Mouse (Mus musculus) liver (tissue): ENCODE measurements around the gene 4921524J17Rik.
A peak's percentile ranks its signal among the peaks of the same experiment; 100 is the strongest.

ENCODE experiments used
- DNase-seq: peaks from one replicate; pipeline ENCODE4 v3.0.0-alpha.2; 2020; ENCODE audit warnings: mixed read lengths

4921524J17Rik gene

DNA sequence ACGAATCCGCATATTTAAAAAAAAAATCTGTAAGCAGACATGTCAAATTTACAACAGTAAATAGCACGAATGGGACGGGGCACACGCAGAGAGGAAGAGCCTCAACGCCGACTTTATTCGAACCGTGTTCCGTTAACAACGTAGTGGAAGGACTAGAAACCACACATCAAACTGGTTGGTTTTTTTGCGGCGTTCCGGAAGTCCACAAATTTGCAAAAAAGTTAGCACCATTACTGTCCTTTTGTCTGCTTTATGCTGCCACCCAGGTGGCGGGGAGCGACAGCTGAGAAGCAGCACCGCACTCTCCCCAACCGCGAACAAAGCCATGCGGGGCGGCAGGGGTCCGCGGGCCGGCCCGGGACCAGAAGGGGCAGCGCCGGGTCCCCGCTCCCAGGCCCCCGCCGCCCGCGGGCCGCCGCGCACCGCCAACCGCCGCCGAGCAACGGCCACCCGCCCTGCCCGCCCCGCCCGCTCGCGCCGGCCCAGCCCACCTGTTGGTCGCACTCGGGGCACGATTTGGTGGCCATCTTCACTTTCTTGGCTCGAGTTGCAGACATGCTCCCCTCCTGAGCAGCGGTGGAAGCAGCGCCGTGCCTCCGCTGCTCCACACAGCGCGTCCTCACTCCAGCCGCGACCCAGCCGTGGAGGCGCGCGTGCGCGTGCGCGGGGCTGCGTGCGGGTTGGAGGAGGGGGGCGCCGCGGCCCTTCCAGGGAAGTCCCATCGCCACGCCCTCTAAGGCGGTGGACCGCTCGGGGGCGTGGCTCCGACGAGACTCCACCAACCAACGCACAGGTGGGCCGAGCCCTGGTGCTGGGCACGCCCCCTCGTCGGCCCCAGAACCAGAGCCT lies at the start of gene 4921524J17Rik:
Gene 4921524J17Rik (minus strand): TSS at position 666 of the 849 bp plus-strand sequence.
- peak; percentile 98 for DNase-seq

DNA sequence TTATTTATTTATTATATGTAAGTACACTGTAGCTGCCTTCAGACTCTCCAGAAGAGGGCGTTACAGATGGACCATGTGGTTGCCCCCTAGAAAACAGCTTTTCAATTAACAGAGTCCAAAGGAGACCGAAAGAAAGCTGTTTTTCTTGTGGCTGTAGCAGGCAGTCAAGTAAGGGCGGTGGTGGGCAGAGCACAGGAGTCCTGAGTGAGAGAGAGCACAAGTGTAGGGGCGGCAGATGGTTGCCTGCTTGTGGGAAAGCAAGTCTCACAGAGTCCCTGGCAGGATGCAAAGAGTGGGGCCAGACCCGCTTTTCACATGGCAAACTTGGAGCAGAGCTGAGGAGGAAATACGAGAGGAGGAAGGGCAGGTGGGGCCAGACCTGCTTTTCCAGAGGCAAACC lies 49.8 kb upstream of the 4921524J17Rik start:
- DNase-seq = no peak

DNA sequence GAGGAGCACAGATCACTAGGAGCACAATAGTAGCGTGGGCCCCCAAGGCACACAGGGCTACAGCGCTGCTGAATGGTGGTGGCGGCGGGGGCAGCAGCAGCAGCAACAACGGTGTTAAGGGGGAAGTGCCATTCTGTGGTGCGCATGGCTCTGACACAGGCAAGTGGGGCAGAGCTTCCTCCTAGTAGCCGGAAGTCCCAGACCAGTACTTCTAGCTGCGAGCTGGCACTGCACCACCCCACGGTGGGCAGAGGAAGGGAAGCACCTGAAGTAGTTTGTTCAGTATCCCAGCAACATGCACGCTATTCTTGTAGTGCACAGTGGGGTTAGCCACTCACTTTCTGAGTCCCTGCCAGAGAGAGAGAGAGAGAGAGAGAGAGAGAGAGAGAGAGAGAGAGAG lies 49.3 kb upstream of the 4921524J17Rik start:
- peak; percentile 24 for DNase-seq

- no peak for DNase-seq
These were observed 47.1 kb upstream of the 4921524J17Rik start for GRCm38 (mm10) chr8:85479710-85480109.

GRCm38 (mm10) chr8:85478397-85478796 lies 45.8 kb upstream of the 4921524J17Rik start:
- DNase-seq = no peak

DNA sequence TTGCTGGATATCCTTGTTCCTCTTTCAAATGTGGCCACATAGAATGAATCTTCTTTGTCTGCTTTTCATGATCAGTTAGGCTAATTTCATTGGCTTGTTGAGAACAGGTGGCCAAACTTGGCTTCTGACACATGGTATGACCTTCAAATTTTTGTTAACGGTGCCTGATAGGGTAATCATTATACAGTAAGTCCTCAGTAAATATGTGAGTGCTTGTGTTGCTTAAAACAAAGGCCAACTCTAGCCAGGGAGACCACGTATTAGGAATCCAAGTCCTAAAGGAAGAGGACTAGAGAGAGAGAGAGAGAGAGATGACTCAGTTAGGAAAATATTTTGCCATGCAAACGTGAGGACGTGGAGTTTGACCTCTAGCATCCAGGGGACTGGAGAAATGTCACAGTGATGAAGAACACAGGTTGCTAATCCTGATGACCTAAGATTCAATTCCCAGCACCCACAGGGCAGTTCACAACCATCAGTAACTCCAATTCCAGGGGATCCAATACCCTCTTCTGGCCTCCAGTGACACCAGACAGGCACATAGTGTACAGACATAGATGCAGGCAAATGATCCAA lies 44.4 kb upstream of the 4921524J17Rik start:
- no peak for DNase-seq

- no peak for DNase-seq
These were observed 42.3 kb upstream of the 4921524J17Rik start for GRCm38 (mm10) chr8:85474924-85475323.

GRCm38 (mm10) chr8:85473246-85473645 lies 40.6 kb upstream of the 4921524J17Rik start:
- no peak for DNase-seq

- DNase-seq = no peak
These were observed 40.2 kb upstream of the 4921524J17Rik start for GRCm38 (mm10) chr8:85472800-85473199.

- no peak for DNase-seq
These were observed 38.1 kb upstream of the 4921524J17Rik start for GRCm38 (mm10) chr8:85470753-85471152.

GRCm38 (mm10) chr8:85466056-85466455 lies 33.4 kb upstream of the 4921524J17Rik start:
- DNase-seq = no peak

- no peak for DNase-seq
These were observed 31.7 kb upstream of the 4921524J17Rik start for GRCm38 (mm10) chr8:85464316-85464715.

DNA sequence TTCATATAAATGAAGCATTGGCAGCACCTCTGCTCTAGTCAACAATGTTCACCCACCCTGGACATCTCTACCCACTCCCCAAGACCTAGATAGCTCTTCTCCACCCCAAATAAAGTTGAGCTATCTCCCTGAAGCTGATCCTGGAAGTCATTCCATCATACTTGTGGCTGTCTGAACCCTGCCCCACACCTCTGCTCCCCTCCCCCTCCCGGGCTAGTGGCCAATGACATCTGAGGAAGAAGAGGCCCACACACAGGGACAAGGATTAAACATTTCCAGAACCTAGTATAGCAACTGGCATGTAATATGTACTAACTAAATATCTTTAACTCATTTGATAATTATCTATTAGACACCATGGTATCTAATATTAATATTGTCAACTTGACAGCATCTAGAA lies 29.8 kb upstream of the 4921524J17Rik start:
- no peak for DNase-seq

GRCm38 (mm10) chr8:85461377-85461776 lies 28.7 kb upstream of the 4921524J17Rik start:
- DNase-seq = peak; percentile 30

DNA sequence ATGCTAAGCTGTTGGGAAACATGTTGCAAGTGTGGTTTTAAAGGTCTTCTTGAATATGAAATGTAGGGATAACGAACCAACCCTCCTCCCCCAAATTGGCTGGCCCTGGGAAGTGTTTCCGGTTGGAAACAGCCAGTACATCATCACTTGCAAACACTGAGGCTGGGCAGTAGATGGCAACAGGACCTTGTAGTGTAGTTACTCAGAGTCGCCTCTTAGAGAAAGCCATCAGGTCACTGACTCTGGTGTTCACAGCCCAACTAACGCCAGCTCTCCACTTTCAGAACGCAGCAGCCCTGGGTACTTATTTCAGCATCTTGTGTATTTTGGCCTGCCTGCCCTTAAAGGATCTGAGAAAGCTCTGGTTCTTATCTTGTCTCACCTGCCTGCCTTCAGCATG lies 28.2 kb upstream of the 4921524J17Rik start:
- DNase-seq = no peak

GRCm38 (mm10) chr8:85459582-85459981 lies 26.9 kb upstream of the 4921524J17Rik start:
- no peak for DNase-seq

GRCm38 (mm10) chr8:85456536-85456935 lies 23.9 kb upstream of the 4921524J17Rik start:
- DNase-seq = peak; percentile 77

GRCm38 (mm10) chr8:85454750-85455149 lies 22.1 kb upstream of the 4921524J17Rik start:
- no peak for DNase-seq

DNA sequence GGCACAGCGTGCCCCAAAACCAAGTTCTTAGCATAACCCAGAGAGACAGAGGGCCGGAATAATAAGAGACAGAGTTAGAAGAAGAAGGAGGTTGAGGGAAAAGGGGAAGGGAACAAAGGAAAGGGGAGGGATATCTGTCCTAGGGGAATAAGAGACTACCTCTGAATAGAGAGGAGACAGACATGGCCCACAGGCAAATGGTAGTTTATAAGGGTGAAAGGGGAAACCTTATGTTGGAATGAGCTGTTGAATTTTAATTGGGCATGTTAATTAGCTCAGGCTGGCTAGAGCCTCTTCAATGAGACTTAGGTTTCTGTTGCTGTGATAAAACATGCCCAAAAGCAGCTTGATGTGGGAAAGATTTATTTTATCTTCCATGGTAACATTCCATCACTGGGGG lies 20.6 kb upstream of the 4921524J17Rik start:
- DNase-seq = no peak

DNA sequence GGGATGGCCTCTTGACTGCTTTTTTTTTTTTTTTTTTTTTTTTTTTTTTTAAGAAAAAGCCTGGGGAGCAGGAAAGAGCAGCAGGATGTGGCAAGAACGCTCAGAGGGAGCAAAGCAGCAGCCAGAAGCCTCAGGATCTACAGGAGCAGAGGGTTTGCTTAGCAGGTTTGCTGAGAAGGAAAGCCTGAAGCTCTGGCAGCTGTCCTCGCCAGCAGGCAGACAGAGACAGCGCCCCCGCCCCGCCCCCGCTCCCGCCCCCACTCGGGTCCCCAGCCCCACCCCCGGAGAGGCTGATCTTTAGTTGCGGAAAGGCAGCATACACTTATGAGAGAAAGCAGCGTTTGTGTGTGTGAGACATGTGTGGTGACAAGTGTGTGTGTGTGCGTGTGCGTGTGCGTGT lies 19.7 kb upstream of the 4921524J17Rik start:
- peak; percentile 61 for DNase-seq

GRCm38 (mm10) chr8:85450335-85450734 lies 17.7 kb upstream of the 4921524J17Rik start:
- DNase-seq = no peak

GRCm38 (mm10) chr8:85445936-85446685 lies 13.5 kb upstream of the 4921524J17Rik start:
- no peak for DNase-seq

DNA sequence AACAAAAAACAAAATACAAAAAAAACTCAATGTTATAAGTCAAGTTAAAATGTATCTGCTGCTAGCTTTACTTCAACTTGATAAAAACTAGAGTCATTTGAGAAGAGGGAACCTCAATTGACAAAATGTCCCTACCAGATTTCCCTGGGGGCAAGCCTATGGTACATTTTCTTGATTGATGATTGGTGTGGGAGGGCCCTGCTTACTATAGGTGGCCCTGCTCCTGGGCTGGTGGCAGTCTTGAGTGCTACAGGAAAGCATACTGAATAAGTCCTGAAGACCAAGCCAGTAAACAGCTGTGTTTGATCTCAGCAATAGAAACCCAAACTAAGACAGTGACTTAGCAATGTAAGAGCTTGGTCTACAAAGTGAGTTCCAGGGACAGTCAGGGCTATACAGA lies 11.5 kb upstream of the 4921524J17Rik start:
- DNase-seq = no peak

GRCm38 (mm10) chr8:85441564-85441963 lies 8.9 kb upstream of the 4921524J17Rik start:
- DNase-seq = no peak
